Mouse (Mus musculus) kidney, embryonic 14.5 days (tissue): Measurements from ENCODE around the gene Bpifb9b. TPM values are rescaled to one million over a fixed set of nuclear protein-coding genes. Genes with fewer than 3 reads are reported as not detected.
"Not testable (repeated sequence)": the region's sequence is repeated elsewhere in the genome, so short reads cannot be mapped to it uniquely, and the experiment has no call there.

Experiments
- ATAC-seq: fragments of 200-750 bp; cut with Nextera tagmentation; 2 replicates; pipeline ENCODE4 v1.8.0; 2017; ENCODE audit warnings: moderate number of reproducible peaks, mild to moderate bottlenecking, moderate TSS enrichment, moderate library complexity; ENCODE audit not compliant: low FRiP score, low TSS enrichment
- H3K27ac ChIP-seq: fragments of 300-500 bp; sonication (generic); 2 replicates; pipeline ENCODE4 v1.5.1; 2014; ENCODE audit warnings: low read depth, mild to moderate bottlenecking, low read length, moderate library complexity, mixed read lengths
- H3K27me3 ChIP-seq: fragments of 300-500 bp; sonication (generic); 2 replicates; pipeline ENCODE4 v1.6.1; 2014; ENCODE audit warnings: mild to moderate bottlenecking, low read length; ENCODE audit not compliant: control insufficient read depth, insufficient read depth
- H3K36me3 ChIP-seq: fragments of 300-500 bp; sonication (generic); 2 replicates; pipeline ENCODE4 v1.6.1; 2014; ENCODE audit warnings: low read length, mixed read lengths; ENCODE audit not compliant: control insufficient read depth, insufficient read depth
- H3K4me1 ChIP-seq: fragments of 300-500 bp; sonication (generic); 2 replicates; pipeline ENCODE4 v1.6.1; 2014; ENCODE audit warnings: low read length, mixed read lengths; ENCODE audit not compliant: control insufficient read depth, insufficient read depth
- H3K4me2 ChIP-seq: fragments of 300-500 bp; sonication (generic); replicated peaks from 2 replicates; pipeline ENCODE4 v1.6.1; 2014; ENCODE audit warnings: low read depth, mild to moderate bottlenecking, low read length
- H3K4me3 ChIP-seq: fragments of 300-500 bp; sonication (generic); 2 replicates; pipeline ENCODE4 v1.5.1; 2014; ENCODE audit warnings: mild to moderate bottlenecking, low read length
- H3K9ac ChIP-seq: fragments of 300-500 bp; sonication (generic); 2 replicates; pipeline ENCODE4 v1.6.1; 2014; ENCODE audit warnings: low read depth, mild to moderate bottlenecking, low read length, moderate library complexity
- H3K9me3 ChIP-seq: fragments of 300-500 bp; sonication (generic); 2 replicates; pipeline ENCODE4 v1.6.1; 2016; ENCODE audit warnings: low read length; ENCODE audit not compliant: control insufficient read depth
- WGBS: fragments of 180-500 bp; shearing (Covaris S2); extraction: QIAGEN DNeasy Blood & Tissue Kit; methylation state at CpG from one replicate; pipeline ENCODE4 v1.1.7; 2014; 5-methylcytosine and 5-hydroxymethylcytosine counted together
- polyA plus RNA-seq: library from polyadenylated mRNA; unstranded; fragments of >200 nt; fragmentation: Nextera tagmentation; extraction: Ambion mirVana; gene quantifications from 2 replicates; pipeline ENCODE4 v1.2.1, GENCODE M21; 2014

The Bpifb9b gene
- polyA plus RNA-seq, 1 experiment from 2014 or later = not detected

GRCm38 (mm10) chr2:154326852-154327251 lies 19.8 kb downstream of the Bpifb9b start:
- Histone ChIP-seq H3K9me3 (no peaks in the 10 kb centered on the region), H3K4me3 (no peak overlapping the region), H3K27me3 (no peaks in the 10 kb centered on the region), H3K9ac (no peak overlapping the region), H3K4me1 (no peaks in the 10 kb centered on the region), H3K27ac (no peak overlapping the region), H3K36me3 (no peaks in the 10 kb centered on the region), H3K4me2 (no peak overlapping the region)
- ATAC-seq = no peak
- 85% methylated on average over 3 of the region's 3 CpGs for WGBS

GRCm38 (mm10) chr2:154335572-154335971 lies 28.5 kb downstream of the Bpifb9b start:
- no peak overlapping the region for H3K4me3 ChIP-seq
- 85% methylated on average over 4 of the region's 4 CpGs for WGBS
- H3K27ac ChIP-seq = no peak overlapping the region
- H3K9me3 ChIP-seq = no peaks in the 10 kb centered on the region
- peaks cover 7% of the 10 kb centered on the region; the same call in 1 of the 2 replicates for H3K36me3 ChIP-seq
- no peaks in the 10 kb centered on the region for H3K4me1 ChIP-seq
- H3K9ac ChIP-seq = no peak overlapping the region
- H3K27me3 ChIP-seq = no peaks in the 10 kb centered on the region
- H3K4me2 ChIP-seq = no peak overlapping the region
- no peak for ATAC-seq

GRCm38 (mm10) chr2:154338161-154338560 lies 31.1 kb downstream of the Bpifb9b start:
- H3K27me3 ChIP-seq = no peaks in the 10 kb centered on the region
- no peak overlapping the region for H3K4me3 ChIP-seq
- H3K9me3 ChIP-seq = no peaks in the 10 kb centered on the region
- H3K4me1 ChIP-seq = no peaks in the 10 kb centered on the region
- H3K27ac ChIP-seq = no peak overlapping the region
- H3K4me2 ChIP-seq = no peak overlapping the region
- peaks cover 14% of the 10 kb centered on the region; the same call in 1 of the 2 replicates for H3K36me3 ChIP-seq
- ATAC-seq = no peak
- H3K9ac ChIP-seq = no peak overlapping the region
- WGBS = 86% methylated on average over 1 of the region's 1 CpGs

GRCm38 (mm10) chr2:154339356-154339755 lies 32.3 kb downstream of the Bpifb9b start:
- H3K9ac ChIP-seq = no peak overlapping the region
- no peaks in the 10 kb centered on the region for H3K27me3 ChIP-seq
- no peaks in the 10 kb centered on the region for H3K9me3 ChIP-seq
- no peak overlapping the region for H3K27ac ChIP-seq
- ATAC-seq = no peak
- H3K4me1 ChIP-seq = no peaks in the 10 kb centered on the region
- 42% methylated on average over 2 of the region's 2 CpGs for WGBS
- no peak overlapping the region for H3K4me3 ChIP-seq
- H3K4me2 ChIP-seq = no peak overlapping the region
- H3K36me3 ChIP-seq = peaks cover 20% of the 10 kb centered on the region; the same call in 1 of the 2 replicates

GRCm38 (mm10) chr2:154348152-154348551 lies 41.1 kb downstream of the Bpifb9b start:
- Histone ChIP-seq H3K4me1 (no peaks in the 10 kb centered on the region), H3K27ac (no peak overlapping the region), H3K4me2 (no peak overlapping the region), H3K9me3 (no peaks in the 10 kb centered on the region), H3K4me3 (no peak overlapping the region), H3K36me3 (peaks cover 37% of the 10 kb centered on the region; the same call in 1 of the 2 replicates), H3K27me3 (no peaks in the 10 kb centered on the region), H3K9ac (no peak overlapping the region)
- 92% methylated on average over 3 of the region's 3 CpGs for WGBS
- ATAC-seq = no peak

- peak overlapping the region; percentile 13; the same call in 1 of the 2 replicates for H3K9ac ChIP-seq
- peak overlapping the region; percentile 11; the same call in 1 of the 2 replicates for H3K4me2 ChIP-seq
- H3K9me3 ChIP-seq, H3K27me3 ChIP-seq, H3K4me1 ChIP-seq, H3K27ac ChIP-seq: not testable (repeated sequence)
- H3K4me3 ChIP-seq = peak overlapping the region; percentile 30
- WGBS = 95% methylated on average over 14 of the region's 19 CpGs
- 0 out of 2 replicates have a peak, but pooled peaks have one; percentile 66 for ATAC-seq
- H3K36me3 ChIP-seq = peaks cover 12% of the 10 kb centered on the region; the same call in 1 of the 2 replicates
Measured at GRCm38 (mm10) chr2:154354000-154354425, 47.0 kb downstream of the Bpifb9b start.

GRCm38 (mm10) chr2:154367510-154367909 lies 60.5 kb downstream of the Bpifb9b start:
- H3K27ac ChIP-seq = no peak overlapping the region
- H3K4me1 ChIP-seq = 0 out of 2 replicates have a peak, but pooled peaks cover 3% of the 10 kb centered on the region
- peaks cover 53% of the 10 kb centered on the region for H3K36me3 ChIP-seq
- H3K27me3 ChIP-seq = no peaks in the 10 kb centered on the region
- 93% methylated on average over 1 of the region's 1 CpGs for WGBS
- no peaks in the 10 kb centered on the region for H3K9me3 ChIP-seq
- no peak overlapping the region for H3K4me3 ChIP-seq
- no peak overlapping the region for H3K9ac ChIP-seq
- no peak overlapping the region for H3K4me2 ChIP-seq
- no peak for ATAC-seq

Other genes with a start within 250 kb of the Bpifb9b start
- not detected in 2 replicates for gene Bpifa3, start 176.9 kb upstream of the Bpifb9b start, polyA plus RNA-seq
- not detected in 2 replicates for gene Bpifa1, start 164.3 kb upstream of the Bpifb9b start, polyA plus RNA-seq
- not detected in 2 replicates for gene Bpifa5, start 144.6 kb upstream of the Bpifb9b start, polyA plus RNA-seq
- gene Bpifb1, start 116.4 kb upstream of the Bpifb9b start, polyA plus RNA-seq = not detected in 2 replicates
- 0.66 and 1.1 TPM in 2 replicates for gene Bpifb5, start 83.5 kb upstream of the Bpifb9b start, polyA plus RNA-seq
- not detected in 2 replicates for gene Bpifb9a, start 49.4 kb upstream of the Bpifb9b start, polyA plus RNA-seq
- gene Cdk5rap1, start 65.8 kb downstream of the Bpifb9b start, polyA plus RNA-seq = 10.6 and 18.5 TPM in 2 replicates
- gene Snta1, start 100.9 kb downstream of the Bpifb9b start, polyA plus RNA-seq = 4.5 and 5.7 TPM in 2 replicates
- gene Cbfa2t2, start 129.3 kb downstream of the Bpifb9b start, polyA plus RNA-seq = 26.6 and 44.4 TPM in 2 replicates
- gene 1700003F12Rik, start 239.9 kb downstream of the Bpifb9b start, polyA plus RNA-seq = 0.54 and 0.89 TPM in 2 replicates
- not detected in 2 replicates for gene Actl10, start 244.5 kb downstream of the Bpifb9b start, polyA plus RNA-seq